Mouse (Mus musculus) heart, adult 2 months (tissue): ENCODE results near the gene Eci1. TPM values are rescaled to one million over a fixed set of nuclear protein-coding genes. Genes with fewer than 3 reads are reported as not detected.

Experiments
- DNase-seq, 2 experiments: peaks; one replicate each; pipeline ENCODE4 v3.0.0; 2021
- H3K27ac ChIP-seq: fragments of 200-600 bp; 2 replicates; pipeline ENCODE4 v1.8.1; 2022
- H3K27me3 ChIP-seq: fragments of 200-500 bp; 2 replicates; pipeline ENCODE4 v1.6.1; 2012; ENCODE audit warnings: mild to moderate bottlenecking, low read length, inconsistent platforms, mixed read lengths; ENCODE audit not compliant: control insufficient read depth, insufficient read depth
- H3K36me3 ChIP-seq: fragments of 200-500 bp; 2 replicates; pipeline ENCODE4 v1.6.1; 2012; ENCODE audit warnings: low read length, inconsistent platforms; ENCODE audit not compliant: control insufficient read depth, insufficient read depth
- H3K4me1 ChIP-seq: fragments of 200-500 bp; 2 replicates; pipeline ENCODE4 v1.6.1; 2011; ENCODE audit warnings: low read length; ENCODE audit not compliant: control insufficient read depth, insufficient read depth
- H3K4me3 ChIP-seq: fragments of 200-600 bp; 2 replicates; pipeline ENCODE4 v1.8.1; 2022
- H3K79me2 ChIP-seq: fragments of 200-500 bp; replicated peaks from 2 replicates; pipeline ENCODE4 v1.6.1; 2012; ENCODE audit warnings: mild to moderate bottlenecking, inconsistent platforms, low read length, moderate library complexity, mixed read lengths; ENCODE audit not compliant: control insufficient read depth, insufficient read depth
- H3K9ac ChIP-seq: fragments of 200-500 bp; 2 replicates; pipeline ENCODE4 v1.6.1; 2012; ENCODE audit warnings: low read depth, mild to moderate bottlenecking, control low read depth, inconsistent platforms, low read length, mixed read lengths
- CTCF ChIP-seq: fragments of 200-600 bp; IDR thresholded peaks from 2 replicates; pipeline ENCODE4 v1.8.1; 2022; ENCODE audit warnings: antibody characterized with exemption, mild to moderate bottlenecking, moderate library complexity
- EP300 ChIP-seq: fragments of 200-500 bp; IDR thresholded peaks from 2 replicates; pipeline ENCODE4 v1.6.1; 2011; ENCODE audit warnings: low read depth, low read length, control low read depth; ENCODE audit not compliant: insufficient read depth
- POLR2A ChIP-seq: fragments of 200-500 bp; IDR thresholded peaks from 2 replicates; pipeline ENCODE4 v1.6.1; 2011; ENCODE audit warnings: mild to moderate bottlenecking, low read depth, low read length, control low read depth; ENCODE audit not compliant: insufficient read depth
- WGBS: fragments of 180-500 bp; shearing (Covaris S2); methylation state at CpG from one replicate; pipeline ENCODE4 v1.1.7; 2018; 5-methylcytosine and 5-hydroxymethylcytosine counted together
- intact Hi-C: fragments of 180-260 bp; cut with DNase I; formaldehyde crosslinking; loops from one replicate; pipeline ENCODE4 v1.15.1; 2025
- polyA plus RNA-seq: library from polyadenylated mRNA; depleted of rRNA; stranded (reverse); fragments of >200 nt; gene quantifications from 2 replicates; pipeline ENCODE4 v1.2.3, GENCODE M21; 2012
- total RNA-seq, 2 experiments: library from RNA; stranded (reverse); gene quantifications; 2 replicates each; pipeline ENCODE4 v1.2.3; 2021

Eci1 gene
- total and polyA plus RNA-seq, 3 experiments = 414 to 487 (median 421) TPM

- Histone ChIP-seq H3K4me3 (no peak overlapping the region), H3K4me1 (no peaks in the 10 kb centered on the region), H3K9ac (no peak overlapping the region), H3K79me2 (no peaks in the 10 kb centered on the region), H3K27ac (no peak overlapping the region), H3K36me3 (no peaks in the 10 kb centered on the region), H3K27me3 (no peaks in the 10 kb centered on the region)
- 89% methylated on average over 14 of the region's 14 CpGs for WGBS
- intact Hi-C loops = no loop called here
- TF ChIP-seq POLR2A = no peak
- TF ChIP-seq EP300 = no peak
- no peak for TF ChIP-seq CTCF
- no peak for DNase-seq
Measured at GRCm38 (mm10) chr17:24442107-24442506, 15.7 kb downstream of the Eci1 start.

GRCm38 (mm10) chr17:24442632-24443155 is 16.3 kb downstream of the Eci1 start, which contains the start of gene Dnase1l2:
TSS of gene Dnase1l2 (minus strand) at chr17:24443105.
- H3K9ac ChIP-seq = no peak within 1 kb of the TSS
- H3K4me1 ChIP-seq = no peaks in the 10 kb centered on the region
- intact Hi-C loops = no loop called here
- H3K27ac ChIP-seq = no peak within 1 kb of the TSS
- no peaks in the 10 kb centered on the region for H3K79me2 ChIP-seq
- DNase-seq = no peak
- TF ChIP-seq EP300 (no peak), CTCF (no peak), POLR2A (no peak)
- no peaks in the 10 kb centered on the region for H3K27me3 ChIP-seq
- 55% methylated on average over 7 of the region's 7 CpGs for WGBS
- no peaks in the 10 kb centered on the region for H3K36me3 ChIP-seq
- H3K4me3 ChIP-seq = no peak within 1 kb of the TSS

GRCm38 (mm10) chr17:24443409-24443808 is 17.0 kb downstream of the Eci1 start:
- no peak for DNase-seq
- Histone ChIP-seq H3K27ac (no peak overlapping the region), H3K4me1 (no peaks in the 10 kb centered on the region), H3K27me3 (no peaks in the 10 kb centered on the region), H3K79me2 (no peaks in the 10 kb centered on the region), H3K9ac (no peak overlapping the region), H3K4me3 (no peak overlapping the region), H3K36me3 (no peaks in the 10 kb centered on the region)
- intact Hi-C loops = no loop called here
- WGBS = 65% methylated on average over 4 of the region's 4 CpGs
- TF ChIP-seq EP300 (no peak), POLR2A (no peak)

- TF ChIP-seq POLR2A = no peak
- no peak for TF ChIP-seq EP300
- TF ChIP-seq CTCF = no peak
- no peak overlapping the region for H3K9ac ChIP-seq
- no peak overlapping the region for H3K4me3 ChIP-seq
- H3K79me2 ChIP-seq = 0 out of 2 replicates have a peak, but pooled peaks cover 2% of the 10 kb centered on the region
- intact Hi-C loops = no loop called here
- no peaks in the 10 kb centered on the region for H3K36me3 ChIP-seq
- no peaks in the 10 kb centered on the region for H3K27me3 ChIP-seq
- H3K27ac ChIP-seq = no peak overlapping the region
- no peak for DNase-seq
- 91% methylated on average over 8 of the region's 8 CpGs for WGBS
- H3K4me1 ChIP-seq = no peaks in the 10 kb centered on the region
Measured at GRCm38 (mm10) chr17:24446590-24446989, 20.1 kb downstream of the Eci1 start.

- H3K4me3 ChIP-seq = no peak overlapping the region
- DNase-seq = no peak
- WGBS = 95% methylated on average over 6 of the region's 6 CpGs
- H3K4me1 ChIP-seq = peaks cover 3% of the 10 kb centered on the region
- H3K9ac ChIP-seq = no peak overlapping the region
- 0 out of 2 replicates have a peak, but pooled peaks cover 3% of the 10 kb centered on the region for H3K79me2 ChIP-seq
- H3K27me3 ChIP-seq = no peaks in the 10 kb centered on the region
- no peak overlapping the region for H3K27ac ChIP-seq
- H3K36me3 ChIP-seq = peaks cover 3% of the 10 kb centered on the region; the same call in 1 of the 2 replicates
- intact Hi-C loops = no loop called here
- TF ChIP-seq EP300 (no peak), POLR2A (no peak), CTCF (no peak)
Measured at GRCm38 (mm10) chr17:24449507-24449906, 23.1 kb downstream of the Eci1 start.

GRCm38 (mm10) chr17:24451220-24451619 is 24.8 kb downstream of the Eci1 start:
- Histone ChIP-seq H3K9ac (no peak overlapping the region), H3K36me3 (peaks cover 3% of the 10 kb centered on the region; the same call in 1 of the 2 replicates), H3K27ac (no peak overlapping the region), H3K4me3 (no peak overlapping the region), H3K27me3 (no peaks in the 10 kb centered on the region), H3K79me2 (0 out of 2 replicates have a peak, but pooled peaks cover 3% of the 10 kb centered on the region), H3K4me1 (peaks cover 3% of the 10 kb centered on the region)
- intact Hi-C loops = loop anchor here (5.0 kb wide), 1 partner anchor 34 kb away; no protein-coding TSS in a partner anchor
- no peak for TF ChIP-seq CTCF
- TF ChIP-seq EP300 = no peak
- TF ChIP-seq POLR2A = no peak
- 94% methylated on average over 6 of the region's 6 CpGs for WGBS
- no peak for DNase-seq
